Mouse (Mus musculus) liver, adult 2 months (tissue): Measurements from ENCODE around the gene Wnt3. TPM values are rescaled to one million over a fixed set of nuclear protein-coding genes. Genes with fewer than 3 reads are reported as not detected.

Source experiments
- DNase-seq: peaks from one replicate; pipeline ENCODE4 v3.0.0-alpha.2; 2011; ENCODE audit warnings: low read depth, low spot score; ENCODE audit errors: extremely low read depth
- H3K27ac ChIP-seq: fragments of 200-500 bp; replicated peaks from 2 replicates; pipeline ENCODE4 v1.5.1; 2012; ENCODE audit warnings: low read depth, mild to moderate bottlenecking, control low read depth, inconsistent platforms, low read length; ENCODE audit not compliant: insufficient read depth
- H3K27me3 ChIP-seq: fragments of 200-500 bp; 2 replicates; pipeline ENCODE4 v1.6.1; 2012; ENCODE audit warnings: mild to moderate bottlenecking, moderate library complexity, low read length, inconsistent platforms; ENCODE audit not compliant: control insufficient read depth, insufficient read depth
- H3K36me3 ChIP-seq: fragments of 200-500 bp; 2 replicates; pipeline ENCODE4 v1.6.1; 2012; ENCODE audit warnings: low read length, inconsistent platforms; ENCODE audit not compliant: control insufficient read depth, insufficient read depth
- H3K4me1 ChIP-seq: fragments of 200-500 bp; 2 replicates; pipeline ENCODE4 v1.6.1; 2011; ENCODE audit warnings: low read length; ENCODE audit not compliant: control insufficient read depth, insufficient read depth
- H3K4me3 ChIP-seq: fragments of 200-500 bp; 2 replicates; pipeline ENCODE4 v1.5.1; 2011; ENCODE audit warnings: low read depth, mild to moderate bottlenecking, control low read depth, low read length, moderate library complexity; ENCODE audit not compliant: insufficient read depth
- H3K79me2 ChIP-seq: fragments of 200-500 bp; 2 replicates; pipeline ENCODE4 v1.6.1; 2012; ENCODE audit warnings: inconsistent platforms, mild to moderate bottlenecking, low read length, moderate library complexity; ENCODE audit not compliant: control insufficient read depth, insufficient read depth
- H3K9ac ChIP-seq: fragments of 200-500 bp; 2 replicates; pipeline ENCODE4 v1.6.1; 2012; ENCODE audit warnings: low read depth, mild to moderate bottlenecking, control low read depth, inconsistent platforms, low read length
- CTCF ChIP-seq: fragments of 200-500 bp; IDR thresholded peaks from 2 replicates; pipeline ENCODE4 v1.5.1; 2011; ENCODE audit warnings: low read depth, low read length, control low read depth
- POLR2A ChIP-seq: fragments of 200-500 bp; IDR thresholded peaks from 2 replicates; pipeline ENCODE4 v1.6.1; 2011; ENCODE audit warnings: low read length, control low read depth; ENCODE audit not compliant: insufficient read depth; ENCODE audit errors: extremely low read depth
- WGBS: fragments of 180-500 bp; shearing (Covaris S2); methylation state at CpG from one replicate; pipeline ENCODE4 v1.1.7; 2018; 5-methylcytosine and 5-hydroxymethylcytosine counted together
- polyA plus RNA-seq: library from polyadenylated mRNA; depleted of rRNA; stranded (reverse); fragments of >200 nt; gene quantifications from 2 replicates; pipeline ENCODE4 v1.2.3, GENCODE M21; 2012; rRNA removed
- total RNA-seq: library from RNA; depleted of rRNA; stranded (reverse); fragments of >200 nt; gene quantifications from 2 replicates; pipeline ENCODE4 v1.2.3, GENCODE M21; 2014; rRNA removed

Wnt3 gene
- total RNA-seq (not detected in 2 replicates), polyA plus RNA-seq (not detected in 2 replicates)

DNA sequence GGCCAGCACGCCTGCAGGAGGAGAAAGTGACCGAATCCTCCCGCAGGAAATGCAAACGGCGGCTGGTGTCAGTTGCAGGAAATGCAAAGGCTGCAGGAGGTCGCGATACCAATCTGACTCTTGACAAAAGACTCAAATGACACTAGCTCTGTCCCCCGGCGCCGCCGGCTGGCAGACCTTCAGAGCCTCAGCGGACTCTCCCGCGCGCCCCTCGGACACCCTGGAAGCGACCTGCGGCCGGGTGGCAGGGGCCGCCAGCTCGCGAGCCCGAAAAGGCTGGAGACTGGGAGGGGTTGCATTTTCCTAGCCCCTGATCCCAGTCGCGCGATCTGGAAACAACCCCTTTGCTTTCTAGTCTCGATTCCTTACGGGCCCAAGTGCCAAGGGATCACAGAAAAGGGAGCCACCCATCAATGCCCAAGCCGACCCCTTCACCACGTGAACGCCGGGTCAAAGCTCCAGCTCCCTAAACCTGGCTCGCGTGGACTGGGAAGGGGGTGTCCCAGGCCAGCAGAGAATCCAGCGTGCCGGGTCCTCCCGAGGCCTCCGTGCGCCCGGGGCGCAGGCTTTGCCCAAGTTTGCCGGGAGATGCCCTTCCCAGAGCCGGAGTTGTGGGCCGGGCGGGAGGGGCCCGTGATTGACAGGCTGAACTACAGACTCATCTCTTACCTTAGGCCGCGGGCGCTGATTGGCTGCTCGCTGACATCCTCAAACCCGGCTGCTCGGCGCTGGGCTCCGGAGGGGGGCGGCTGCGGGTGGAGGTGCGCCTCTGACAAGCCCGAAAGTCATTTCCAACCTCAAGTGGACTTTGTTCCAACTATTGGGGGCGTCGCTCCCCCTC is at the start of gene Wnt3:
TSS of gene Wnt3 (plus strand) at position 764 of the 841 bp plus-strand sequence.
- no peak within 1 kb of the TSS for H3K27ac ChIP-seq

DNA sequence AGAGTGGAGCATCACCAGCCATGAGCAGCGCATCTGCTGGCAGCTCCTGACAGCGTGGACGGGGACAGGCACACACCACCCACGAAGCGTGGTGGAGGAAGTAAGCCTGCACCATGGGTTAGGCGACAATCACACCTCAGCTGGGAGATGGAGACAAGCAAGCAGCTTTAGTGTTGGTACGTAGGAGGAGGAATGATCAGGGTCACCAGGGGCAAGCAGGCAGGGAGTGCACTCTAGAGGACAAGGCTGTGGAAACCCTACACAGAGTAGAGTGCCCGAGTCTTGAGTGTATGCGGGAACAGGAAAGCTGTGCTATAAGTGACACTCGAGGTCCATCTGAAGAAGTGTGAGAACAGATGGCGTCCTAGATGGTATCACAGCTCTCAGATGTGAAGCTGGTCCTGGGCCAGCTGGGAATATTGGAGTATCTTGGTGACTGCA is 49.6 kb upstream of the Wnt3 start:
- Histone ChIP-seq H3K9ac (no peak overlapping the region), H3K27ac (no peak overlapping the region), H3K79me2 (no peaks in the 10 kb centered on the region), H3K4me1 (no peaks in the 10 kb centered on the region), H3K27me3 (no peaks in the 10 kb centered on the region), H3K36me3 (no peaks in the 10 kb centered on the region), H3K4me3 (no peak overlapping the region)
- no peak for DNase-seq
- 85% methylated on average over 11 of the region's 11 CpGs for WGBS
- no peak for TF ChIP-seq CTCF
- TF ChIP-seq POLR2A: no peak

More for the DNA sequence above, at the start of gene Wnt3:
- H3K9ac ChIP-seq: no peak within 1 kb of the TSS
- TF ChIP-seq CTCF: no peak
- no peak for TF ChIP-seq POLR2A
- peaks cover 17% of the 10 kb centered on the region; the same call in 1 of the 2 replicates for H3K27me3 ChIP-seq
- WGBS: 2% methylated on average over 60 of the region's 60 CpGs
- no peaks in the 10 kb centered on the region for H3K79me2 ChIP-seq
- H3K4me1 ChIP-seq: no peaks in the 10 kb centered on the region
- no peaks in the 10 kb centered on the region for H3K36me3 ChIP-seq
- DNase-seq: no peak
- no peak within 1 kb of the TSS for H3K4me3 ChIP-seq

DNA sequence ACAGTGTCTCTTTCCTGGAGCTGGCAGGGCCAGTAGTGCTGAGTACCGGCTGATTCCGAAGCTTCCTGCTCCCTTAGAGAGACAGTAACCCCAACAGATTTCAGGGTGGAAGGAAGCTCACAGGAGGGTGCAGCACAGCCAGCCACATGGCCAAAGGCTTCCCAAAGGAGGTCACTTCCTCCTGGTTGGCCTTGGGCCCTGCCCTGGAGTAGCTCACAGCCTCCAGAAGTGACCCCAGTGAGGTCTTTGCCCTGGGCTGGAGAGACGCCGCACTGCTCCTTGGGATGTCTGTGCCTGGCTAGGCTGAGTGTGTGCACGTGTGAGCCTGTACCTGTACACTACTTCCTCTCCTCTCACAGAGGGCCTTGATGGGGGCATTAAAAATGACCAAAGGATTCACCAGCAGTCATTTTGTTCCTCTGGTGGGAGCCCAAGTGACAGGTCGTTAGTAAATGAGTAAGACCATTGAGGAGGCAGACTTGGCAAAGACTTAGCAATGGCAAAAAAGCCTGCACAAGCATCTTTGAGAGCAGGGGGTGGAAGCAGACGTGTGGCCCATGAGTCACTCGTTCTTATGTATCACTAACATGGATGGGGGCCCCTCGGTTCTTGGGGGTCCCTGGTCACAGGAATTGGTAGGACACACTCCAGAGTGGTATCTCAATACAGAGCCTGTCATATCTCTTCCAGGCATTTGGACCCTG is 44.5 kb upstream of the Wnt3 start:
- no peak for DNase-seq
- no peaks in the 10 kb centered on the region for H3K36me3 ChIP-seq
- TF ChIP-seq CTCF (no peak), POLR2A (no peak)
- no peak overlapping the region for H3K4me3 ChIP-seq
- no peaks in the 10 kb centered on the region for H3K79me2 ChIP-seq
- H3K4me1 ChIP-seq: peaks cover 2% of the 10 kb centered on the region; the same call in 1 of the 2 replicates
- WGBS: 71% methylated on average over 9 of the region's 9 CpGs
- H3K27me3 ChIP-seq: no peaks in the 10 kb centered on the region
- no peak overlapping the region for H3K9ac ChIP-seq
- no peak overlapping the region for H3K27ac ChIP-seq

DNA sequence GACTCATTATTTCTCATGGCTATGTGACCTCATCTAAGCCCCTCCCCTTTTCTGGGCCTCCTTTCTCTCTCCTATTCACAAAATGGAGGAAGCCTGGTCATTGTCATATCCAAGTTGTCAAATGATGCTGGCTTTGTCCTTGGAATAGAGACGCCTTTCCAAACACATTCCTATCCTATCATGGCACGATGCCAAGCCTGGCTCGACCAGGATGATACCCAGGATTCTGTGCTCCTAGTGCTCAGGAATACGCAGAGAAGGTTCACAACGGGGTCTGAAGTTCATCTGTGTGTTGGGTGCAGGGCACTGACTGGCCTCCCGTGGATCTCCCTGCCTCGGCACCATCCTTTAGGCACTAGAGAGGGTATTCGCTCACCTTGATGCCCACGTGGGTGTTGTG is 42.4 kb upstream of the Wnt3 start:
- no peak overlapping the region for H3K27ac ChIP-seq
- no peak for TF ChIP-seq POLR2A
- no peak for TF ChIP-seq CTCF
- WGBS: 77% methylated on average over 9 of the region's 9 CpGs
- no peak for DNase-seq
- H3K27me3 ChIP-seq: no peaks in the 10 kb centered on the region
- no peak overlapping the region for H3K4me3 ChIP-seq
- H3K4me1 ChIP-seq: peaks cover 7% of the 10 kb centered on the region; the same call in 1 of the 2 replicates
- H3K36me3 ChIP-seq: no peaks in the 10 kb centered on the region
- no peaks in the 10 kb centered on the region for H3K79me2 ChIP-seq
- H3K9ac ChIP-seq: no peak overlapping the region

DNA sequence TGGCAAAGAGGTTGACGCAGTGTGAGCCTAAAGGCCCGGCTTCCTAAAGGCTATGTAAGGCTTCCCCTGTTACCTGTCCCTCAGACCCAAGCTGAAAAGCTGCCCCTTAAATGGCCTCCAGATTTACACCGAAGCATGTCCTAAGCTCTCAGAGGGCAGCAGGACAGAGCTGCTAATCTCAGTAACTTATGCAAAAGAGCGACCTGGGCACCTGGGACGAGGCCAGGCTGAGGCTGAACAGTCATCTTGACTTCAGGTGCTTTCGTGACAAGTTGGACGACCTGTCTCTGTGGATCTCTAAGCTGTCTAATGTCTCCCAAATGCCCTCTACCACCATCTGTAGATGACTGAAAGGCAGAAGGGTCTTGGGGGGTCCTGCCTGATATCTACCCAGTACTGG is 41.6 kb upstream of the Wnt3 start:
- Histone ChIP-seq H3K4me3 (no peak overlapping the region), H3K79me2 (no peaks in the 10 kb centered on the region), H3K27ac (no peak overlapping the region), H3K9ac (no peak overlapping the region), H3K36me3 (no peaks in the 10 kb centered on the region), H3K4me1 (peaks cover 7% of the 10 kb centered on the region; the same call in 1 of the 2 replicates), H3K27me3 (no peaks in the 10 kb centered on the region)
- DNase-seq: no peak
- 94% methylated on average over 7 of the region's 7 CpGs for WGBS
- no peak for TF ChIP-seq CTCF

DNA sequence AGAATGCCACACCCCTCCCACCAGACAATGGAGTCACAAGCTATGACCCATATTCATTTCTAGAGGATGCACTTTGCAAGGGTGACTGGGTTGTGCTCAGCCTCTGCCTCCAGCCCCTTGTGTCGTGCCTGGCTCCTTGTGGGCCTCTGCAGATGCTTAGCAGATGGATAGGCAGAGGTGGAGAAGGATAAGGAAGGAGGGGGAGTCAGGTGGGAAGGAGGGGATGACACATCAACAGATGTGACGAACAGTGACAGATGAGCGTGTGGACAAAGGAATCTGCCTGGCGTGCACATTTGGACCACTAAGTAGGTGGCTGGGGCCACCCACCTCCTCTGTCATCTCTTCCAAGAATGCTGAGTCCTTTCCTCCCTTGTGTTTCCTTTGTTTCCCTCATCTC is 40.9 kb upstream of the Wnt3 start:
- H3K4me1 ChIP-seq: peaks cover 10% of the 10 kb centered on the region
- WGBS: 79% methylated on average over 4 of the region's 4 CpGs
- H3K27ac ChIP-seq: no peak overlapping the region
- no peak overlapping the region for H3K4me3 ChIP-seq
- no peak overlapping the region for H3K9ac ChIP-seq
- no peaks in the 10 kb centered on the region for H3K36me3 ChIP-seq
- H3K79me2 ChIP-seq: no peaks in the 10 kb centered on the region
- no peaks in the 10 kb centered on the region for H3K27me3 ChIP-seq
- no peak for DNase-seq
- TF ChIP-seq POLR2A: no peak
- TF ChIP-seq CTCF: no peak
